Mouse (Mus musculus) kidney, adult 2 months (tissue): ENCODE measurements around the gene Ankrd13c. TPM values are rescaled to one million over a fixed set of nuclear protein-coding genes. Genes with fewer than 3 reads are reported as not detected.

Experiments
- DNase-seq: peaks from one replicate; pipeline ENCODE4 v3.0.0; 2021
- H3K27ac ChIP-seq: fragments of 200-500 bp; 2 replicates; pipeline ENCODE4 v1.5.1; 2012; ENCODE audit warnings: low read depth, low read length, control low read depth, inconsistent platforms; ENCODE audit not compliant: insufficient read depth
- H3K27me3 ChIP-seq: fragments of 200-500 bp; replicated peaks from 2 replicates; pipeline ENCODE4 v1.6.1; 2012; ENCODE audit warnings: mild to moderate bottlenecking, moderate library complexity, low read length, inconsistent platforms; ENCODE audit not compliant: control insufficient read depth, insufficient read depth
- H3K36me3 ChIP-seq: fragments of 200-500 bp; 2 replicates; pipeline ENCODE4 v1.6.1; 2012; ENCODE audit warnings: mild to moderate bottlenecking, moderate library complexity, low read length, inconsistent platforms; ENCODE audit not compliant: control insufficient read depth, insufficient read depth
- H3K4me1 ChIP-seq: fragments of 200-500 bp; 2 replicates; pipeline ENCODE4 v1.6.1; 2011; ENCODE audit warnings: low read length; ENCODE audit not compliant: control insufficient read depth, insufficient read depth
- H3K4me3 ChIP-seq: fragments of 200-500 bp; 2 replicates; pipeline ENCODE4 v1.5.1; 2011; ENCODE audit warnings: mild to moderate bottlenecking, low read depth, low read length, control low read depth; ENCODE audit not compliant: insufficient read depth
- CTCF ChIP-seq: fragments of 200-500 bp; conservative IDR thresholded peaks from 2 replicates; pipeline ENCODE4 v1.5.1; 2011; ENCODE audit warnings: low read depth, mild to moderate bottlenecking, control low read depth, low read length, moderate library complexity, mixed read lengths; ENCODE audit not compliant: insufficient read depth, insufficient read length
- POLR2A ChIP-seq: fragments of 200-500 bp; IDR thresholded peaks from one replicate; pipeline ENCODE4 v1.6.1; 2011; ENCODE audit warnings: low read depth, low read length, control low read depth
- WGBS: fragments of 180-500 bp; shearing (Covaris S2); methylation state at CpG from one replicate; pipeline ENCODE4 v1.1.7; 2018; 5-methylcytosine and 5-hydroxymethylcytosine counted together
- polyA plus RNA-seq: library from polyadenylated mRNA; depleted of rRNA; stranded (reverse); fragments of >200 nt; gene quantifications from 2 replicates; pipeline ENCODE4 v1.2.3, GENCODE M21; 2012

Gene Ankrd13c
- polyA plus RNA-seq, 1 experiment: 73.4 TPM

DNA sequence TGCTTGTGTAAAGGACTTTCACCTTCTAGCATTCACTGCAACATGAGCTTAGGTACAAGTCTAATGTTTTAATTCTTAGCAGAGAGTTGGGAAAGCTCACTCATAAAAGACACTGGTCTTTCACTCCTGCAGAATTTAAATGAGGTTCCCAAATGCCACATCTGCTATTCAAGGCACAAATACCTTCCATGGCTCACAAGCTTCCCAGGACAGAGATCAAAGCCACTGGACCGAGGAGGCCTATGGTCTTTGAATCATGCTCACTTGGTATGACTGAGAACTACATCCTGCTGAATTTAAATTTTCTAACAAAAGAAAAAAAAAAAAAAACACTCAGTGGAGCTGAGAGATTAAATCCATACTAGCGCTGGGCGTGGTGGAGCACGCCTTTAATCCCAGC, 30.7 kb upstream of the Ankrd13c start:
- H3K27me3 ChIP-seq: no peaks in the 10 kb centered on the region
- peak; percentile 83 for DNase-seq
- WGBS: 62% methylated on average over 4 of the region's 4 CpGs

DNA sequence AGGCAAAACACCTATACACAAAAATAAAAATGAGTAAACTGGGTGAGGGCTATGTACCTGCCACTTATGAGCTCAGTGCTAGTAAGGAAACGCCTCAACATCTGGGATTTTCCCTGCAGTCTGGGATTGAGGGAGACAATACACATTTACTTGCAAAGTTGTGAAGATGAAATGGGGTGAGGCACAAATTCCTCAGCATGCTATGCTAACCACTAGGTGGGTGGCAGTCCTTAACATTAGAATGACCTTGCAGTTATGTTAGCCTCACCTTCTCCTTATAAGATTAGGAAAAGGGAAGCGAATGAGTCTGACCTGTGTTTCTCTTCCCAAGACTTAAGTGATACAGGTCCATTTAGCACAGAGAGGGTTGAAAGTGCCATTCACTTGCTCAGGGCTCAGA, 25.7 kb upstream of the Ankrd13c start:
- Histone ChIP-seq H3K4me3 (no peak overlapping the region), H3K27me3 (no peaks in the 10 kb centered on the region), H3K4me1 (peaks cover 12% of the 10 kb centered on the region; the same call in 1 of the 2 replicates), H3K36me3 (peaks cover 7% of the 10 kb centered on the region; the same call in 1 of the 2 replicates), H3K27ac (no peak overlapping the region)
- TF ChIP-seq CTCF (no peak), POLR2A (no peak)
- 80% methylated on average over 2 of the region's 2 CpGs for WGBS
- DNase-seq: no peak

More for the DNA sequence above, 30.7 kb upstream of the Ankrd13c start:
- Histone ChIP-seq H3K4me1 (peaks cover 20% of the 10 kb centered on the region; the same call in 1 of the 2 replicates), H3K4me3 (no peak overlapping the region), H3K27ac (peak overlapping the region; percentile 50; the same call in 1 of the 2 replicates), H3K36me3 (peaks cover 9% of the 10 kb centered on the region; the same call in 1 of the 2 replicates)
- no peak for TF ChIP-seq POLR2A
- no peak for TF ChIP-seq CTCF

DNA sequence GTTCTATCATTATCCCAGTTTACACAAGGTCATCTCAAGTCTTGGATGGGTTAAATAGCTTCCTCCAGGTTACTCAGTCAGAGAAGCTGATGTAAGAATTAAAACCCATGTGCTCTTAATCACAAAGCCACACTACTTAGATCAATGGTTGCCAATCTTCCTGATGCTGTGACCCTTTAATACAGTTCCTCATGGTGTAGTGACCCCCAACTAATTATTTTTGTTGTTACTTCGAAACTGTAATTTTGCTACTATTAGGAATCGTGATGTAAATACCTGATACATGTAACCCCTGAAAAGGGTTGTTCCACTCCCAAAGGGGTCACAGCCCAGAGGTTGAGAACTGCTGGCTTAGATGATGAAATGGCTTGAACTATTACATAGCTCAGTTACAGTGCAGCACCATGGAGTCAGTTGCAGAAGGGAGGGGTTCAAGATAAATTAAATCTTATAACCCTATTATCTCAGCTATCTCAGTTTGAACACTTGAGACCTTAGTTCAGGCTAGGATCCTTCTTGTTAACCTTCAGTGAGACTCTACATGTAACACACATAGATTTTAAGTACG, 23.7 kb upstream of the Ankrd13c start:
- Histone ChIP-seq H3K27ac (no peak overlapping the region), H3K27me3 (no peaks in the 10 kb centered on the region), H3K36me3 (peaks cover 5% of the 10 kb centered on the region; the same call in 1 of the 2 replicates), H3K4me3 (no peak overlapping the region), H3K4me1 (peaks cover 9% of the 10 kb centered on the region; the same call in 1 of the 2 replicates)
- WGBS: 41% methylated on average over 3 of the region's 3 CpGs
- TF ChIP-seq CTCF: no peak
- TF ChIP-seq POLR2A: no peak
- DNase-seq: no peak

DNA sequence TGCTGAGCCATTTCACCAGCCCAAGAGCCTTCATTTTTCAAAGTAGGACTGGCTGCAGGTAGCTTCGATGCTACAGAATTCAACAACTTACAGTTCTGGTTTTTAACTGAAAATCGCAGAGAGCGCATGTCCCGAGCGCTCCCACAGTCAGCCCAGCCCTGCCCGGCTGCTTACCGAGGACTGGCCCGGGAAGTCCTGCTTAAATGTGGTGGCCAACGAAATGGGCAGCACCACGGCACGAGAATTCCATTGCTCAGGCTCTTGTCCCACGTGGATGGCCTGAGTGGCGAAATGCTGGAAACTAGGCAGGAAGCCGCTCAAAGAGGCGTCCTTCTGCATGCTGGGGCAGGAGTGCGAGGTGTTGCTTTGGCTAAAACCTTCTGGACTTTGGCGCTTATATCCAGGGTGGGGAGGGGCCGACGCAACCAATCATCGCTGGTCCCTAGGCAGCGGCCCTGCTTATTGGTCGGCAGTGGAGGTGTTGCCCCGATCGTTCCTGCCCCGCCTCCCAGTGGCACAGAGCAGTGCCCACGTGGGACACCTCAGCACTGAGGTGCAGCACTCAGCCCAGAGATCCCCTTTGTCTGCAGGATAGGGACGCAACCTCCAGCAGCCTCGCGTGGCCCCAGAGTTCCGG, 22.2 kb upstream of the Ankrd13c start, which contains the start of gene Cth:
Gene Cth (minus strand): TSS at position 386 of the 637 bp plus-strand sequence.
- Histone ChIP-seq H3K27me3 (no peaks in the 10 kb centered on the region), H3K4me1 (peaks cover 6% of the 10 kb centered on the region; the same call in 1 of the 2 replicates), H3K36me3 (peaks cover 3% of the 10 kb centered on the region; the same call in 1 of the 2 replicates), H3K27ac (peak within 1 kb of the TSS; percentile 79), H3K4me3 (peak within 1 kb of the TSS; percentile 70)
- WGBS: under 1% methylated on average over 30 of the region's 30 CpGs
- peak; percentile 98 for DNase-seq
- TF ChIP-seq POLR2A: peak; percentile 99
- no peak for TF ChIP-seq CTCF

DNA sequence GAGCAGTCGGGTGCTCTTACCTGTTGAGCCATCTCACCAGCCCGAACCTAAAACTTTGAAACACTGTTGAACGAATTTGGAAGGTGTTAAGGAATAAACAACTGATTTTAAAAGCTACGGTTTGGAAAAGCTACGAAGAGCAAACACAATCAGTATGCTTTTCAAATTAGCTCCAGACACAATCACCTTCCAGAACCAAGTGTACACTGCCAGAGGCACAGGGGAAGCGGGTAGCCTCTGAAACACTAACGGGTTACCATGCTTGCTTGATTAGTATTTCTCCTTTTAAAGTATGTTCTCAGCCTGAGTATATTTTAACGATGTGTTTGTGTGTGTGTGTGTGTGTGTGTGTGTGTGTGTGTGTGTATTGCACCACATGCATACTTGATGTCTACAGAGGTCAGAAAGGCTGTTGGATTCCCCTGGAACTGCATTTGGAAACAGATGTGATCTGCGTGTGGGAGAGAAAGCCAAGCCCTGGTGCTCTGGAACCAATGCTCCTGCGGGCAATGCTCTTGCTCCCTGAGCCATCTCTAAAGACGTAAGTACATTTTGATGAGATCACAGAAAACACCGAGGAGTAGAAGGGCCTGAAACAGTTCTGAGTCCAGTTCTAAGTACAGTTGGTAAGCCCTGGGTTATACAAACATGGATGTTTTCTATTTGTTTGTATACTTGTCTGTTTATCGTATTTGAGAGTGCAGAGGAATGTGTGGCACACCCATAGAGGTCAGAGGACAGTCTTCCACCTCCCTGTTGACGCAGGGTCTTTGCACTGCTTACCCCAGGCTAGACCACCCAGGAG, 21.1 kb upstream of the Ankrd13c start:
- no peaks in the 10 kb centered on the region for H3K27me3 ChIP-seq
- H3K4me1 ChIP-seq: peaks cover 6% of the 10 kb centered on the region; the same call in 1 of the 2 replicates
- no peaks in the 10 kb centered on the region for H3K36me3 ChIP-seq
- no peak overlapping the region for H3K27ac ChIP-seq
- H3K4me3 ChIP-seq: no peak overlapping the region
- DNase-seq: peak; percentile 34
- 68% methylated on average over 14 of the region's 14 CpGs for WGBS
- no peak for TF ChIP-seq POLR2A
- TF ChIP-seq CTCF: no peak

DNA sequence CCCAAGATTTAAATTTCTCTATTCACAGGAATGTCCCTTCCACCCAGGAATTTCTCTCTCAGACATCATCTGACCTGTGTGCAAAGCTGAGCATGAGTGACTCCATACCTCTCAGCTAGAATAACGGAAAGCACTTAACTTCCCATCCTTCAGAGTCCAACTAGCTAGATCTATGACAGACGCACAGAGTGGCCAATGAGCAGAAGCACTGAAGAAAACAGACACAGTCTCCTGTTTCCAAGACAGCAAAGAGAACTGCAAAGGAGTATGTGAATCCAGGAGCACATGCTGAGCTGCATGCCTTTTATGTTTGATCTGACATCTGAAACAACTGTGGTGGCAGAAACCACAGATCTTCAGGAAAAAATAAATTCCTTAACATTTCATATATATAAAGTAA, 20.3 kb upstream of the Ankrd13c start:
- no peak overlapping the region for H3K4me3 ChIP-seq
- no peaks in the 10 kb centered on the region for H3K36me3 ChIP-seq
- H3K27me3 ChIP-seq: no peaks in the 10 kb centered on the region
- DNase-seq: no peak
- no peak for TF ChIP-seq POLR2A
- TF ChIP-seq CTCF: no peak
- WGBS: 45% methylated on average over 2 of the region's 2 CpGs
- peaks cover 6% of the 10 kb centered on the region; the same call in 1 of the 2 replicates for H3K4me1 ChIP-seq
- no peak overlapping the region for H3K27ac ChIP-seq
